Mouse (Mus musculus): ENCODE measurements at regions not wholly inside any gene's neighbourhood (a gene's known extent, or its start where the extent isn't known, plus 50 kb on each side); places are given as distances from the start of the nearest gene placed in this dataset.

DNA sequence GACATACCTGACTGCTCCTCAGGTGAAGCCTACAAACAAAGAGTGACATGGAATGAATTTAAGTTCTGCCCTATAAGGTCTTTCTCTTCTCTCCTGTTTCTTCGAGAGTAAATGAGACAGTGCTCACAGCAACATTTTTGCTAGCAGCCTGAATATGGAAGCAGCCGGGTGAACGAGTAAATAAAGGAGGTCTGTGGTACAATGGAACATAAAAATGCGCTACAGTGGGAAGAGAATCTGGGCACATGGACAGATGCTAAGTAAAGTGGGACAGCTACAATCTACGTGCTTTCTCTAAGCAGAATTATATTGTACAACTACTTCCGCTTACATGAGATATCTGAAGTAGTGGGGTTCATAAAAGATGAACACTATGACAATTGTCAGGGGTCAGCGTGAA lies 225.2 kb downstream of the Utp18 start:
- TF ChIP-seq CTCF (IDR thresholded peaks at IDR 0.05; ENCODE audit: borderline replicate concordance, extremely low read depth, insufficient read depth, insufficient read length) (no peak), POLR2A (IDR thresholded peaks at IDR 0.05; ENCODE audit: borderline replicate concordance, extremely low read depth, insufficient read depth, insufficient read length, poor library complexity, severe bottlenecking) (no peak)
